Mouse (Mus musculus): ENCODE results near the gene Drd1.

GRCm38 (mm10) chr13:54008716-54009115 is 46.8 kb downstream of the Drd1 start:
- TF ChIP-seq MAX (IDR thresholded peaks at IDR 0.05) (no peak), CTCF (IDR thresholded peaks at IDR 0.05; ENCODE audit: control insufficient read depth, insufficient read depth, insufficient read length) (no peak), MYOG (IDR thresholded peaks at IDR 0.05; ENCODE audit: control insufficient read depth, extremely low read depth, insufficient read length) (no peak), USF1 (IDR thresholded peaks at IDR 0.05; ENCODE audit: low read depth) (no peak), MYOD1 (IDR thresholded peaks at IDR 0.05; ENCODE audit: control insufficient read depth, insufficient read length, low read depth) (no peak)
